In genomic region chr1:186922489-186923370, GRCm38 (mm10) we compare ENCODE assay signal across 27 mouse cellular contexts. TPM values are rescaled to one million over a fixed set of nuclear protein-coding genes. Genes with fewer than 3 reads are reported as not detected.
A peak's percentile ranks its signal among the peaks of the same experiment; 100 is the strongest.
DNase-seq lines count a peak whose midpoint lies in the region; ATAC-seq lines count a peak whose summit lies in the region.
"Had no signal": no experiment of that assay in that cellular context is flagged by ENCODE, and none has a peak within 500 bp of the region (broad histone marks: within the 10 kb centered on the region; RNA-seq: fewer than 3 reads in every experiment).

No protein-coding gene starts in this region.

- no peak overlapping the region for H3K4me3 ChIP-seq in forebrain, embryonic 11.5 days (ENCODE audit: low read depth, low read length)
- no peak overlapping the region for H3K4me3 ChIP-seq in forebrain, embryonic 15.5 days
- no peak overlapping the region for H3K4me3 ChIP-seq in midbrain, embryonic 12.5 days
- H3K4me3 ChIP-seq in midbrain, embryonic 16.5 days (ENCODE audit: low read depth, low read length) = no peak overlapping the region
- H3K4me3 ChIP-seq: embryonic facial prominence, embryonic 15.5 days; heart, embryonic 15.5 days; intestine, embryonic 15.5 days; kidney, embryonic 15.5 days; limb, embryonic 15.5 days; liver, embryonic 15.5 days; neural tube, embryonic 13.5 days had no signal

- H3K9me3 ChIP-seq in forebrain, embryonic 11.5 days (ENCODE audit: control insufficient read depth, low read length) = no peaks in the 10 kb centered on the region
- H3K9me3 ChIP-seq in forebrain, embryonic 15.5 days = no peaks in the 10 kb centered on the region
- H3K9me3 ChIP-seq in midbrain, embryonic 12.5 days = no peaks in the 10 kb centered on the region
- no peaks in the 10 kb centered on the region for H3K9me3 ChIP-seq in midbrain, embryonic 16.5 days (replicated peaks; ENCODE audit: control insufficient read depth, low read length, poor library complexity, severe bottlenecking)
- H3K9me3 ChIP-seq: embryonic facial prominence, embryonic 15.5 days; heart, embryonic 15.5 days; intestine, embryonic 15.5 days; kidney, embryonic 15.5 days; limb, embryonic 15.5 days; liver, embryonic 15.5 days; neural tube, embryonic 13.5 days had no signal

- no peak overlapping the region for H3K9ac ChIP-seq in forebrain, embryonic 11.5 days (ENCODE audit: low read length)
- no peak overlapping the region for H3K9ac ChIP-seq in forebrain, embryonic 15.5 days (replicated peaks)
- no peak overlapping the region for H3K9ac ChIP-seq in midbrain, embryonic 12.5 days (replicated peaks)
- H3K9ac ChIP-seq in midbrain, embryonic 16.5 days (ENCODE audit: low read depth, low read length) = no peak overlapping the region
- H3K9ac ChIP-seq: embryonic facial prominence, embryonic 15.5 days; heart, embryonic 15.5 days; intestine, embryonic 15.5 days; kidney, embryonic 15.5 days; limb, embryonic 15.5 days; liver, embryonic 15.5 days; neural tube, embryonic 13.5 days had no signal

- no peaks in the 10 kb centered on the region for H3K27me3 ChIP-seq in forebrain, embryonic 11.5 days (ENCODE audit: control insufficient read depth, insufficient read depth, low read length)
- H3K27me3 ChIP-seq in forebrain, embryonic 15.5 days = no peaks in the 10 kb centered on the region; the same call in 1 of the 2 replicates
- H3K27me3 ChIP-seq in midbrain, embryonic 12.5 days = peaks cover 47% of the 10 kb centered on the region
- peaks cover 10% of the 10 kb centered on the region for H3K27me3 ChIP-seq in midbrain, embryonic 16.5 days (ENCODE audit: control insufficient read depth, insufficient read depth, low read depth, low read length)
- H3K27me3 ChIP-seq: embryonic facial prominence, embryonic 15.5 days; heart, embryonic 15.5 days; intestine, embryonic 15.5 days; limb, embryonic 15.5 days; liver, embryonic 15.5 days had no signal

- 0 out of 2 replicates have a peak, but pooled peaks have one; percentile 28 for ATAC-seq in forebrain, embryonic 11.5 days (replicated peaks; ENCODE audit: low FRiP score)
- no peak for ATAC-seq in forebrain, embryonic 15.5 days (replicated peaks)
- peak; percentile 84 for ATAC-seq in midbrain, embryonic 12.5 days (ENCODE audit: low FRiP score, low read depth)
- ATAC-seq in midbrain, embryonic 16.5 days = no peak
- ATAC-seq: CD4-positive, CD25-positive, alpha-beta regulatory T cell, adult 4 months; intestine, embryonic 15.5 days had no signal

- H3K4me2 ChIP-seq in forebrain, embryonic 11.5 days (ENCODE audit: low read depth, low read length, severe bottlenecking) = peak overlapping the region; percentile 19; the same call in 1 of the 2 replicates
- no peak overlapping the region for H3K4me2 ChIP-seq in forebrain, embryonic 15.5 days (replicated peaks)
- peak overlapping the region; percentile 27 for H3K4me2 ChIP-seq in midbrain, embryonic 12.5 days (replicated peaks)
- no peak overlapping the region for H3K4me2 ChIP-seq in midbrain, embryonic 16.5 days (ENCODE audit: low read length)
- H3K4me2 ChIP-seq: embryonic facial prominence, embryonic 15.5 days; heart, embryonic 15.5 days; intestine, embryonic 15.5 days; kidney, embryonic 15.5 days; limb, embryonic 15.5 days; liver, embryonic 15.5 days; neural tube, embryonic 13.5 days had no signal

- 14% methylated on average over 17 of the region's 17 CpGs for WGBS in forebrain, embryonic 11.5 days
- 22% methylated on average over 17 of the region's 17 CpGs for WGBS in forebrain, embryonic 15.5 days
- WGBS in midbrain, embryonic 12.5 days = 10% methylated on average over 17 of the region's 17 CpGs
- 12% methylated on average over 17 of the region's 17 CpGs for WGBS in midbrain, embryonic 16.5 days

- H3K27ac ChIP-seq in forebrain, embryonic 11.5 days (ENCODE audit: low read depth, low read length) = no peak overlapping the region
- H3K27ac ChIP-seq in forebrain, embryonic 15.5 days (replicated peaks) = no peak overlapping the region
- no peak overlapping the region for H3K27ac ChIP-seq in midbrain, embryonic 12.5 days (replicated peaks)
- H3K27ac ChIP-seq in midbrain, embryonic 16.5 days (ENCODE audit: low read length) = no peak overlapping the region
- H3K27ac ChIP-seq: embryonic facial prominence, embryonic 15.5 days; heart, embryonic 15.5 days; intestine, embryonic 15.5 days; kidney, embryonic 15.5 days; limb, embryonic 15.5 days; liver, embryonic 15.5 days; macrophage; neural tube, embryonic 13.5 days had no signal

- H3K4me1 ChIP-seq in forebrain, embryonic 11.5 days (replicated peaks; ENCODE audit: control insufficient read depth, insufficient read depth, low read length) = peaks cover 4% of the 10 kb centered on the region
- peaks cover 31% of the 10 kb centered on the region for H3K4me1 ChIP-seq in forebrain, embryonic 15.5 days
- H3K4me1 ChIP-seq in midbrain, embryonic 12.5 days = peaks cover 27% of the 10 kb centered on the region
- H3K4me1 ChIP-seq in midbrain, embryonic 16.5 days (ENCODE audit: control insufficient read depth, insufficient read depth, low read length) = peaks cover 7% of the 10 kb centered on the region; the same call in 1 of the 2 replicates
- H3K4me1 ChIP-seq: embryonic facial prominence, embryonic 15.5 days; intestine, embryonic 15.5 days; liver, embryonic 15.5 days had no signal

- H3K36me3 ChIP-seq in forebrain, embryonic 11.5 days (ENCODE audit: control insufficient read depth, insufficient read depth, low read length) = no peaks in the 10 kb centered on the region
- no peaks in the 10 kb centered on the region for H3K36me3 ChIP-seq in forebrain, embryonic 15.5 days
- no peaks in the 10 kb centered on the region for H3K36me3 ChIP-seq in midbrain, embryonic 12.5 days
- H3K36me3 ChIP-seq in midbrain, embryonic 16.5 days (ENCODE audit: control insufficient read depth, insufficient read depth, low read length) = no peaks in the 10 kb centered on the region
- H3K36me3 ChIP-seq: embryonic facial prominence, embryonic 15.5 days; heart, embryonic 15.5 days; intestine, embryonic 15.5 days; kidney, embryonic 15.5 days; limb, embryonic 15.5 days; liver, embryonic 15.5 days; neural tube, embryonic 13.5 days had no signal

- DNase-seq in forebrain, embryonic 11.5 days (ENCODE audit: low spot score) = no peak
- peak; percentile 76 for DNase-seq in embryo, embryonic 11 days
- peak; percentile 40 for DNase-seq in retina, postnatal 1 day
- DNase-seq in kidney, postnatal 4 days = no peak
- no peak for DNase-seq in frontal cortex, postnatal 25 days (ENCODE audit: low spot score in 2 of 2)
- DNase-seq: adrenal gland, adult 8-10 months; cerebellum, adult 9-10 months; gastrocnemius, postnatal 36 days; layer of hippocampus, postnatal 36 days; right cerebral cortex, postnatal 25 days; thymus, adult 18-20 months had no signal

RNA-seq across cellular contexts. Expression of gene D1Pas1, which starts 44.5 kb away (rescaled TPM):
- 0.11 TPM in 1 of 2 replicates, not detected in the other for polyA plus RNA-seq in forebrain, embryonic 11.5 days (2014; fragmentation: Nextera tagmentation; extraction: Ambion mirVana)
- polyA plus RNA-seq in forebrain, embryonic 15.5 days (2015; fragmentation: Nextera tagmentation; extraction: Ambion mirVana) = not detected in 2 replicates
- 0.16 and 0.20 TPM in 2 replicates for polyA plus RNA-seq in midbrain, embryonic 12.5 days (2016; fragmentation: Nextera tagmentation; extraction: Ambion mirVana)
- polyA plus RNA-seq in midbrain, embryonic 16.5 days (2015; fragmentation: Nextera tagmentation; extraction: Ambion mirVana) = 0.10 and 0.13 TPM in 2 replicates
- polyA plus RNA-seq: CD4-positive, CD25-positive, alpha-beta regulatory T cell, adult 4 months; cortical plate, adult 2 months; large intestine, adult 2 months; liver, embryonic 15.5 days; macrophage; spleen, adult 2 months; stomach, embryonic 14.5 days had no signal

Comparison
In these comparisons a context has a peak if more than half of its experiments do, and no peak if none do; other contexts are left out.
1. ATAC-seq: peak in forebrain, embryonic 11.5 days (single experiment) and midbrain, embryonic 12.5 days (single experiment); none in forebrain, embryonic 15.5 days (single experiment) and midbrain, embryonic 16.5 days (single experiment).
2. H3K4me2 ChIP-seq: peak in forebrain, embryonic 11.5 days (single experiment) and midbrain, embryonic 12.5 days (single experiment); none in forebrain, embryonic 15.5 days (single experiment) and midbrain, embryonic 16.5 days (single experiment).
3. DNase-seq: peak in embryo, embryonic 11 days (single experiment) and retina, postnatal 1 day (single experiment); none in forebrain, embryonic 11.5 days (single experiment), kidney, postnatal 4 days (0 of 2) and frontal cortex, postnatal 25 days (0 of 2).